Mouse (Mus musculus) liver, embryonic 14.5 days (tissue): ENCODE measurements around the gene Cyp19a1. TPM values are rescaled to one million over a fixed set of nuclear protein-coding genes. Genes with fewer than 3 reads are reported as not detected.
A peak's percentile ranks its signal among the peaks of the same experiment; 100 is the strongest.

ENCODE experiments used
- ATAC-seq: fragments of 200-750 bp; cut with Nextera tagmentation; 2 replicates; pipeline ENCODE4 v1.8.0; 2017; ENCODE audit warnings: moderate number of reproducible peaks, mild to moderate bottlenecking, moderate library complexity; ENCODE audit not compliant: insufficient read depth
- DNase-seq, 3 experiments: peaks; one replicate each; pipeline ENCODE4 v3.0.0-alpha.2; 2012 to 2013; ENCODE audit warnings: low read depth in 3 of 3, low spot score in 3 of 3
- H3K27ac ChIP-seq: fragments of 300-500 bp; sonication (generic); 2 replicates; pipeline ENCODE4 v1.5.1; 2014; ENCODE audit warnings: moderate library complexity, mild to moderate bottlenecking, control low read depth, inconsistent platforms
- H3K27me3 ChIP-seq: fragments of 300-500 bp; sonication (generic); 2 replicates; pipeline ENCODE4 v1.6.1; 2014; ENCODE audit warnings: mild to moderate bottlenecking, low read length, moderate library complexity; ENCODE audit not compliant: control insufficient read depth, insufficient read depth
- H3K36me3 ChIP-seq: fragments of 300-500 bp; sonication (generic); replicated peaks from 2 replicates; pipeline ENCODE4 v1.6.1; 2014; ENCODE audit warnings: low read depth; ENCODE audit not compliant: control insufficient read depth, insufficient read depth
- H3K4me1 ChIP-seq, 2 experiments: fragments of 200-500 bp in 1 of 2; fragments of 300-500 bp in 1 of 2; sonication (generic) in 1 of 2; replicated peaks; 2 replicates each; pipeline ENCODE4 v1.6.1; 2012 to 2014; ENCODE audit warnings: antibody characterized with exemption in 1 of 2, inconsistent platforms in 1 of 2, low read length in 1 of 2; ENCODE audit not compliant: control insufficient read depth in 2 of 2, insufficient read depth in 2 of 2
- H3K4me2 ChIP-seq: fragments of 300-500 bp; sonication (generic); 2 replicates; pipeline ENCODE4 v1.6.1; 2014; ENCODE audit warnings: low read depth, mild to moderate bottlenecking, control low read depth, moderate library complexity
- H3K4me3 ChIP-seq, 2 experiments: fragments of 200-500 bp in 1 of 2; fragments of 300-500 bp in 1 of 2; sonication (generic) in 1 of 2; 2 replicates each; pipeline ENCODE4 v1.5.1; 2012 to 2014; ENCODE audit warnings: low read depth in 2 of 2, low read length in 2 of 2, mild to moderate bottlenecking in 2 of 2, control low read depth in 1 of 2, inconsistent platforms in 1 of 2, moderate library complexity in 1 of 2; ENCODE audit not compliant: insufficient read depth in 1 of 2
- H3K9ac ChIP-seq: fragments of 300-500 bp; sonication (generic); replicated peaks from 2 replicates; pipeline ENCODE4 v1.6.1; 2014; ENCODE audit warnings: mild to moderate bottlenecking, control low read depth, moderate library complexity
- H3K9me3 ChIP-seq: fragments of 300-500 bp; sonication (generic); 2 replicates; pipeline ENCODE4 v1.6.1; 2016; ENCODE audit warnings: low read length, mixed read lengths; ENCODE audit not compliant: control insufficient read depth
- CTCF ChIP-seq: IDR thresholded peaks from 2 replicates; pipeline ENCODE4 v1.5.1; 2016; ENCODE audit warnings: antibody characterized with exemption, low read depth, control low read depth
- EP300 ChIP-seq: IDR thresholded peaks from 2 replicates; pipeline ENCODE4 v1.6.1; 2016; ENCODE audit warnings: antibody characterized with exemption, low read depth
- WGBS: fragments of 180-500 bp; shearing (Covaris S2); extraction: QIAGEN DNeasy Blood & Tissue Kit; methylation state at CpG from one replicate; pipeline ENCODE4 v1.1.7; 2014; ENCODE audit not compliant: insufficient replicate concordance; 5-methylcytosine and 5-hydroxymethylcytosine counted together
- polyA plus RNA-seq, 2 experiments: library from polyadenylated mRNA; depleted of rRNA in 1 of 2; stranded (reverse) in 1 of 2; unstranded in 1 of 2; fragments of >200 nt; fragmentation: Nextera tagmentation in 1 of 2; extraction: Ambion mirVana in 1 of 2; gene quantifications; 2 replicates each; pipeline versions ENCODE4 v1.2.1 to v1.2.3; 2012 to 2014

Cyp19a1 gene
- polyA plus RNA-seq, 2 experiments, result not detected

DNA sequence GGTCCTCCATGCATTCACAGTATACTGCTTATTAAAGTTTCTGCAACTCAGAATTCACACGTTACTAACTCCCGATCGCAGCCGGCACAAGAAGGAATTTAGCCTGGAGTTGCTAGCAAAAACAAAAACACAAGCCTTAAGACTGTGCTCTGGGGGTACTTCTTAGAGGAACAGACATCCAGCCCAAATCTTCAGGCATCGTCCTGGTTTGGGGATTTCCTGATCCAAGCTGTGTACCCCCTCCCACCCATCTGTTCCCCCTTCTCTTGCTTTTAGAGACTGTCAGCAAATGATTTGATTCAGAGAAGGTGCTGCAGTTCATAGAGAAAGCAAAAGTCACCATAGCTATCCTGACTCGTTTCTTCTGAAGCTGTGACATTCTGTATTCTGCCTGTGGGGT, 40.3 kb downstream of the Cyp19a1 start:
- Histone ChIP-seq H3K27ac (no peak overlapping the region), H3K36me3 (no peaks in the 10 kb centered on the region), H3K4me3 (no peak overlapping the region), H3K9ac (no peak overlapping the region), H3K27me3 (no peaks in the 10 kb centered on the region), H3K4me2 (no peak overlapping the region), H3K4me1 (no peaks in the 10 kb centered on the region), H3K9me3 (no peaks in the 10 kb centered on the region)
- no peak for TF ChIP-seq EP300
- TF ChIP-seq CTCF, result no peak
- DNase-seq, result no peak
- no peak for ATAC-seq
- 58% methylated on average over 6 of the region's 6 CpGs for WGBS

DNA sequence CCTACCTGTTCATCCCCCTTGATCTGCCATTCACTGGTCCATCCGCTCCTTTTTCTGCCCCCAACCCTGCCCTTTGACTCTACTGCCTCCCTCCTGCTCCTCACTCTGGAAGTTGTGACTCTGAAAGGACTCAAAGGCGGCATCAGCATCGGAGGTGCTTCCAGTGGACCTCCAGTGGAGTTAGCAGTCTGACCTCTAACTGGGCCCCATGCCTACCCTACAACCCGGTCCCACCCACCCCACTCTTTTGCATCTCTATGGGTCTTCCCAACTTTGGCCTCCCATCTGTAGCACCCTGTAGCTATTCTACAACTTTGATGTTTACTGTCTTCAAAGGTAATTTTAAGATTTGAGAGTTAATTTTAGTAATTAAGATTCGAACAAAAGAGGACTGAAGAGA, 51.4 kb downstream of the Cyp19a1 start:
- Histone ChIP-seq H3K4me1 (no peaks in the 10 kb centered on the region), H3K27me3 (no peaks in the 10 kb centered on the region), H3K4me3 (no peak overlapping the region), H3K27ac (no peak overlapping the region), H3K4me2 (no peak overlapping the region), H3K9me3 (no peaks in the 10 kb centered on the region), H3K9ac (no peak overlapping the region), H3K36me3 (no peaks in the 10 kb centered on the region)
- 52% methylated on average over 5 of the region's 5 CpGs for WGBS
- ATAC-seq, result no peak
- DNase-seq, result no peak
- no peak for TF ChIP-seq CTCF
- no peak for TF ChIP-seq EP300

DNA sequence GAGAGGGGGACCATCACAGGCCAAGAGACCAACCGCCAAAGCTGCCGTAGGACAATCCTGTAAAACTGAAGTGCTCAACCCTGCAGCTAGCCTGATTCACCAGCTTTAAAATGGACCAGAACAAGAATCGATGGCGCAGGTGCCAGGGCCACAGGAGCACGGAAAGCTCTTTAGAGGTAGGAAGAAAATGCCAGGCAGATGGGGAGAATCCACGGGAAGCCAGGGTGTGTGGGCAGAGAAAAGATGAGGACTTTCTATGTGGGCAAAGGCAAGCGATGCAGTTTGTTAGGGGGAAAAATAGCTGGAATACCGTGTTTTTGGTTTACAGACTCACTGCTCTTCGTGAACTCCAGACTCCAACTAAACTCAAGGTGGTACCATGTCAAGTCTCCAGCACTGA, 53.0 kb downstream of the Cyp19a1 start:
- H3K27ac ChIP-seq, result no peak overlapping the region
- no peak for DNase-seq
- H3K9ac ChIP-seq, result no peak overlapping the region
- H3K4me2 ChIP-seq, result no peak overlapping the region
- no peaks in the 10 kb centered on the region for H3K36me3 ChIP-seq
- no peak for ATAC-seq
- no peaks in the 10 kb centered on the region for H3K27me3 ChIP-seq
- TF ChIP-seq EP300 (no peak), CTCF (no peak)
- H3K4me1 ChIP-seq, result no peaks in the 10 kb centered on the region
- H3K4me3 ChIP-seq, result no peak overlapping the region
- 74% methylated on average over 9 of the region's 9 CpGs for WGBS
- H3K9me3 ChIP-seq, result no peaks in the 10 kb centered on the region

DNA sequence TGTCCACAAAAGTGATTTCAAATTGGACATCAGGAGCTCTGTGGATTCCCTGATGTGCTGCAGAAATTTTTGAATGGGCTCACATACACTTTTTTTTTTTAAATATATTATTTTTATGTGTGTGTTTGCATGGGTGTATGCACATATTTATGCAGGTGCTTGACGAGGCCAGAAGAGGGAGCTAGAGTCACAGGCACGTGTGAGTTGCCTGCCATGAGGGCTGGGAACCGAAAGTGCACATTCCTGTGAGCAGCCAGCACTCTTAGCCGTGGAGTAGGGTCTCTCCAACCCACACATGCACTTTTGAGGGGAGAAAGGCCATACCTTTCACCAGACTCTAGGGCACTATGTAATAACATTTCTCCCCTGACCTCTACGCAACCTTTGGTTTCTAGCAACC, 73.1 kb downstream of the Cyp19a1 start:
- Histone ChIP-seq H3K9me3 (no peaks in the 10 kb centered on the region), H3K27me3 (no peaks in the 10 kb centered on the region), H3K36me3 (no peaks in the 10 kb centered on the region), H3K4me3 (no peak overlapping the region), H3K4me2 (no peak overlapping the region), H3K27ac (no peak overlapping the region), H3K4me1 (no peaks in the 10 kb centered on the region), H3K9ac (no peak overlapping the region)
- TF ChIP-seq CTCF (peak; percentile 26; the same call in 1 of the 2 replicates), EP300 (no peak)
- WGBS, result 46% methylated on average over 5 of the region's 5 CpGs
- no peak for DNase-seq
- ATAC-seq, result no peak

DNA sequence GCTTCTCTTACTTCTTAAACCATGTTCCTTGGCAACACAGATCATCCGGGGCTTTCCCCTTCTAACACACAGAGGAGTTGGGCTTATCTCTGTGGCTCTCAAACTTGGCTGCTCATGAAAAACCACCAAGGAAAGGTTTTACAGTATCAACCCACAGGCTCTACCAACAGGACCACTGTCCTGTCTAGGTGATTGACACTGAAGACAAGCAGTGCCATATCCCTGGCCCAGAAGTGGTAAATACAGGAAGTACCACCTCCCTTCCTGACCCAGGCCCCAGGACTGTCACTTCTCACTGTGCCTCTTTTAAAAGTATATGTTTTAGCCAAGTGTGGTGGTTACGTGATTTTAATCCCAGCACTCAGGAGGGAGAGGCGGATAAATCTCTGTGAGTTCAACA, 76.5 kb downstream of the Cyp19a1 start:
- WGBS, result 30% methylated on average over 3 of the region's 3 CpGs
- ATAC-seq (no peak), DNase-seq (no peak)
- TF ChIP-seq CTCF, result no peak
- TF ChIP-seq EP300, result no peak
- H3K4me2 ChIP-seq, result no peak overlapping the region
- H3K9ac ChIP-seq, result no peak overlapping the region
- no peaks in the 10 kb centered on the region for H3K36me3 ChIP-seq
- no peaks in the 10 kb centered on the region for H3K9me3 ChIP-seq
- H3K4me1 ChIP-seq, result no peaks in the 10 kb centered on the region
- no peaks in the 10 kb centered on the region for H3K27me3 ChIP-seq
- H3K27ac ChIP-seq, result no peak overlapping the region
- no peak overlapping the region for H3K4me3 ChIP-seq

DNA sequence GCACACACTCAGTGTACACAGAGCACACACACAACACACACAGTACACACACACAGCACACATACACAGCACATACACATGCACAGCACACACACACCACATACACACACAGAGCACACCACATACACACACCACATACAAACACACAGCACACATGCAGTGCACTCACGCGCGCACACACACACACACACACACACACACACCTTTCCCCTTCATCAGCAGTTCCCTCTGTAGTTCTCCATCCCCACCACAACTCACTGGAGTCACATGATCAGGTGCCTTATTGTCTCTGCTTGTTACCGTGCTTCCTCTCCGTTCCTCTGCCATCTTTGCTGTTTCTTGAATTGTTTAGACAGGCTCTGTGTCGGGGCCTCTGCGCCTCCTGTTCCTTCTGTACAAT, 85.4 kb downstream of the Cyp19a1 start:
- TF ChIP-seq CTCF (no peak), EP300 (no peak)

More for the DNA sequence above, 85.4 kb downstream of the Cyp19a1 start:
- Histone ChIP-seq H3K9me3 (no peaks in the 10 kb centered on the region), H3K9ac (no peak overlapping the region), H3K4me1 (no peaks in the 10 kb centered on the region), H3K36me3 (no peaks in the 10 kb centered on the region), H3K4me2 (no peak overlapping the region), H3K27ac (no peak overlapping the region), H3K4me3 (no peak overlapping the region), H3K27me3 (no peaks in the 10 kb centered on the region)
- ATAC-seq (no peak), DNase-seq (no peak)
- WGBS, result 72% methylated on average over 7 of the region's 7 CpGs
